Mouse (Mus musculus) kidney, adult 9 months (tissue): Measurements from ENCODE around the gene Zfp688.
"Not testable (repeated sequence)": the region's sequence is repeated elsewhere in the genome, so short reads cannot be mapped to it uniquely, and the experiment has no call there.

Experiments
- DNase-seq: peaks from one replicate; pipeline ENCODE4 v3.0.0; 2022

Gene Zfp688

DNA sequence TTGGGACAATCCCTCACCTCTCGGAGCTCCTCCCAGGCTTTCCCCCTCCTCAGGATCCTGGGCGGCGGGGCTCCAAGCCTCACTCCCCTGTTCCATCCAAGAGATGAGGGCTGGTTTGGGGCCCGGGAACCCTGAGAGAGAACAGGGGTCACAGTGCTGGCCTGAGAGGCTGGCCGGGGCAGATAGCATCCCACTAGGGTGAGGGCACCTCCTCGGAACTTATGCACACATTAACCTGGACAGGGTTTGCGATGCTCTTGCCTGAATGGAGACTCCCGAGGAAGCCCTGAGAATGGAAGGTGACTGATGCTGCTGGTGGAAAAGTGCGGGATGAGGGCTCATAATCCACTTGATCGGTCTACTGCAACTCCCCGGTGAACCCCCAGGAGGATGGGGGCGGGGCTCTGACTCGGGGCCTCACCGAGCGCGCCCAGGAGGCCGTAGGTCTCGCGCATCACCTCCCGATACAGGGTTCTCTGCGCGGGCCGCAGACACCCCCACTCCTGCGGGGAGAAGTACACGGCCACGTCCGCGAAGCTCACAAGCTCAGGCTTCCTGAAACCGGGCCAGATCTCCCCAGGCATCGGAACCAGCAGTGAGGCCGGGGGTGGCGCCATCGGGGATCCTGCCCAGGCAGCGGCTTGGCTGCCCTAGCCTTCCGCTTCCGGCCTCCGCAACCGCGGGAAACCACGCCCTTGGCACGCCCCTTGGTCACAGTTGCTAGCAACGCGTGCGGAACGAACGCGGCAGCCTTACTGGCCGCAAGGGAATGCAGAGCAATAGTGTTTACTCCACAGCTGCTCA lies at the start of gene Zfp688:
TSS of gene Zfp688 (minus strand) at position 681 of the 804 bp plus-strand sequence.
- DNase-seq = peak; percentile 96

DNA sequence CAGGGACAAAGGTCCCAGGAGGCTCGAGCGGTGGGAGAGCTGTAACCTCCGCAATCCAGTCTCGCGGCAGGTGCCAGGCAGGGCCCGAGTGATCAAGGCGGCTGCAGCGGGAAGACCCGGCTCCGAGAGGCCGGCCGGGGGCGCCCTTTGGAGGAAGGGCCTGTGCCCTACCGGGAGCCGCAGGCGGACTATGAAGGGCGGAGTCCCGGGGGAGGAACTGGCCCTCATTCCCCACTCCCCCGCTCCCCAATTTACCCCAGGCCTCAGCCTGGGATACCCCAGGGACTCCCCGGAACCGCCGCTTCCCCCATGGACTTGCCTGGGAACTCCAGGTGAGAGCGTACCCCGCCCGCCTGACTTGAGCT lies 49.8 kb upstream of the Zfp688 start:
- DNase-seq = no peak

DNA sequence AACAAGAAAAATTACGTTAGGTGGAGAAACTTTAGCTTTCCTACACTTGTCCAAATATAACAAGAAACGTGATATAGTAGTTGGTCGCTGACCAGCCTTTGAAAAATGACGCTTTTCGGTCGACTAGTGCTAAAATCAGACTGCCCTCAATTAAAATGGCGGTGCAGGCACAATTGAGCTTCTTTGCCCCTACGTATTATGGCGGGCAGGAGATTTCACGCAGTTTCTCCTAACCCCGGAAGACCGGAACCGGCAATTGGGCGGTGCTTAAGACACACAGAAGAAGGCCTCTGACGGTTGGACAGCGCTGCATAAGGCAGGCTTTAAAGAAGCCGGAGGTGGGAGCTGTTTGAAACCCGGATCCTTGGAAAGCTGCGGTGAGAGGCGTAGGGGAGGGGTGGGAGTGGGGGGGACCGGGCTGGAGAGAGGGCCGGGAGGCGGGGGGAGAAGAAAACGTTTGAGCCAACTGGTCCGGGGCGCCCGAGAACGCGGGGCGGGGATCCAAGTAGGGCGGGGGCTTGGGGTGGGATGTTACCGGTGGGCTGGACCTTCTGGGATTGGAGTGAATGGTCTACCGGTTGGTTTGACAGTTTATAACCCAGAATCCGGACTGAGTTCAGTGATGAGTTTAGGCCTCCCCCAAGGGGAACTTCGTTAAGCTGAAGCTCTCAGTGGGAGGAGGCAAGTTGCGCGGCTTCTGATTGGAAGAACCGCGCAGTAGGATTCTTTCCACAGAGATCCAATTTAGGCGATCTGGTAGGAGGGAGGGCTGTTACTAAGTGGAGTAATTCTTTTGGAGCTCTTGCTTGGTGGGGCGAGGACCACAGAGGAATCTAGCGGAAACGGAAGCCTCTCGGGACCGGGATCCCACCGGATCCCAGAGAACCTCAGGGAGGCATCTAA lies 49.1 kb upstream of the Zfp688 start:
- DNase-seq = peak; percentile 98

DNA sequence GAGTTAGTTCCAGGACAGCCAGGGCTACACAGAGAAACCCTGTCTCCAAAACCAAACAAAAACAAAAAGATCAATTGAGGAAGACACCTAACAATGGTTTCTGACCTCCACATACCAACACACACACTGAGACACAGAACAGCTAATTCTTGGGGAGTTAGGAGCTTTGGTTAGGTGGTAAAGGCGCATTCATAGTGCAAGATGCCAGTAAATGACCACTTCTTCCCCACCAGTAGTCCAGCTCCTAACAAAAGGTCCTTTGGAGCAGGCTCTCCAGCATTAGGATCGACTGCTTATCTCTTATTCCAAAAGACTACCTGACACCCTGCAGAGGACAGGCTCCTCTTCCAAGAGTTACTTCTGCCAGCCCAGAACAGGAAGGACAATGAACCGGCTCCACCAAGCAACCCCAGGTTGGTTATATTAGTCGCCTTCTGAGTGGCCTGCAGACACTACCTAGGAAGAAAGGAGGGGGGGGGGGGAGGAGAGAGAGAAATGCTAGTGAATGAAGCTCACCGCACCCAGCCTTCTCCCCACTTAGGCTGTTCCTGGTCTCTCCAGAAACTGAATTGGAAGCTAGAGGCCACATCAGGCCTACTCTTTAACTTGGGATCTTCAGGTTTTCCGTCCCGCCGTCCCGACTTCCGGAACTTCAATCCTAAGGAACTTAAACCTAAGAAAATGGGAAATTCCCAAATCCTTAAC lies 48.3 kb upstream of the Zfp688 start:
- DNase-seq = peak; percentile 45

DNA sequence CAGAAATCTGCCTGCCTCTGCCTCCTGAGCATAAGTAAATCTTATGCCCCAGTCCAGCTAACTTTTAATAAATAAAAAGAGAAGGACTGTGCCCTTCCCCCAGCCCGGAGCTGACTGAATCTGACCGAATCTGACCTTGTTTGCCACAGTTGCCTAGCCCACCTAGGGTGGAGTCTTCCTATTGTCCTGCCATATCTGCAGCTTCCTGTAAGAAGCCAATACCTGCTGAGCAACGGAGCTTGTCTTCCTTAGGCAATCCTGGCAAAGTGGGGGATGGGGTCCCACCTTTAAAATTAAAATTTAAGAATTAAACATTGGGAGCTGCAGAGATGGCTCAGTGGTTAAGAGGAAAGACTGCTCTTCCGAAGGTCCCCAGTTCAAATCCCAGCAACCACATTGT lies 44.7 kb upstream of the Zfp688 start:
- no peak for DNase-seq

DNA sequence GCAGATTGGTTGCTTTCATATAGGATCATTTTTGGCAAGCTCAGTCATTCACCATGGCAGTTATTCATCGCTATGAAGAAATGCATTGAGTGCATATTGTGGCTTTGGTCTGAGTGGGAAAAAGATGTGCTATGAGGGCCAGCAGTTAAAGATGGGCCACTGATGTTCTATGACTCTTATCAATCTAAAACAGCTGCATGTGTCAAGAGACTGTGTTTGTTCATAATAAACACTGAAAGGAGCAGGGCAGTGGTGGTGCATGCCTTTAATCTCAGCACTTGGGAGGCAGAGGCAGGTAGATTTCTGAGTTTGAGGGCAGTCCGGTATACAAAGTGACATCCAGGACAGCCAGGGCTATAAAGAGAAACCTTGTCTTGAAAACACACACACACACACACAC lies 43.8 kb upstream of the Zfp688 start:
- DNase-seq = not testable (repeated sequence)

DNA sequence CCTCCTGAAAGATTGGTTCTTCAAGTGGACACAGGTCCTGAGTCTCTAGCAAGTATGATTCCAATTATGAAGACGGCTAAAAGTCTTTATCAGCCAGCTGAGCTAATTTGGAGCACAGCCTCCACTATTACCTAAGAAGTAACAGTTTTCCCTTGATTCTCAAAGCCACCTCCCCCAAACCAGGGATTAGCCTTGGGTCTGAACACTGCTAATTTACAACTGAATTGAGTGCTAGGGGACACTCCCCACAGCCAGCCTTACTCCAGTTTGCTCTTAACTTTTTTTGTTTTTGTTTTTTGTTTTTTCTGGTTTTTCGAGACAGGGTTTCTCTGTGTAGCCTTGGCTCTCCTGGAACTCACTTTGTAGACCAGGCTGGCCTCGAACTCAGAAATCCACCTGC lies 43.3 kb upstream of the Zfp688 start:
- DNase-seq = no peak

DNA sequence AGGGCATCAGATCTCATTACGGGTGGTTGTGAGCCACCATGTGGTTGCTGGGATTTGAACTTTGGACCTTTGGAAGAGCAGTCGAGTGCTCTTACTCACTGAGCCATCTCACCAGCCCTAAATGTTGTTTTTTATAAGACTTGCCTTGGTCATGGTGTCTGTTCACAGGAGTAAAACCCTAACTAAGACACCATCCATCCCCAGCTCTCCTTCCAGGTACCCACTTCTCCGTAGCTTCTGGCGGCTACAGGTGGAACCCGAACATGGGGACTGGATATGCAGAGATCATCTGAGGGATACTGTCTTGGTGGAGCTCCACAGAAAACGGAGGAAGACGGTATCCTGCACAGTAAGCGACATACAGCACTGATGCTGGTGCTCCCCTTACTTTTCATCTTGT lies 37.4 kb upstream of the Zfp688 start, which contains the start of gene Prr14:
TSS of gene Prr14 (plus strand) at position 301 of the 400 bp plus-strand sequence.
- not testable (repeated sequence) for DNase-seq

DNA sequence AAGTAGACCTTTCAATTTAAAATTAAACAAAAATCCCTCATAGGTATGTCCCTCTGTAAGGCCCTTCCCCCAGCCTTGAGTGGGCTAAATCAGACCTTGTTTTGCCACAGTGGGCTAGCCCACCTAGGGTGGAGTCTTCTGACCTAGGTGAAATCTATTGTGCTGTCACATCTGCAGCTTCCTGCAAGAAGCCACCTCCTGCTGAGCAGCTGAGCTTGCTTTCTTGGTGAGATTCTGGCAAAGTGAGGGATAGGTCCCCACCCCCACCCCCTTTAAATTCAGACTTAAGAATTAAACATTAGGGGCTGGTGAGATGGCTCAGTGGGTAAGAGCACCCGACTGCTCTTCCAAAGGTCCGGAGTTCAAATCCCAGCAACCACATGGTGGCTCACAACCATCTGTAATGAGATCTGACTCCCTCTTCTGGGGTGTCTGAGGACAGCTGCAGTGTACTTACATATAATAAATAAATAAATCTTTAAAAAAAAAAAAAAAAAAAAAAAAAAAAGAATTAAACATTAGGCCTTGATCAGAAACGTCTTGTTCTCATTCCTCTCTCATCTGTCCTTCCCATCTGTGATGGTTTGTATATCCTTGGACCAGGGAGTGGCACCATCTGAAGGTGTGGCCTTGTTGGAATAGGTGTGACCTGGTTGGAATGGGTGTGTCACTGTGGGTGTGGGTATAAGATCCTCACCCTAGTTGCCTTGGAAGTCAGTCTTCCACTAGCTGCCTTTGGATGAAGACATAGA lies 36.7 kb upstream of the Zfp688 start:
- DNase-seq = not testable (repeated sequence)

DNA sequence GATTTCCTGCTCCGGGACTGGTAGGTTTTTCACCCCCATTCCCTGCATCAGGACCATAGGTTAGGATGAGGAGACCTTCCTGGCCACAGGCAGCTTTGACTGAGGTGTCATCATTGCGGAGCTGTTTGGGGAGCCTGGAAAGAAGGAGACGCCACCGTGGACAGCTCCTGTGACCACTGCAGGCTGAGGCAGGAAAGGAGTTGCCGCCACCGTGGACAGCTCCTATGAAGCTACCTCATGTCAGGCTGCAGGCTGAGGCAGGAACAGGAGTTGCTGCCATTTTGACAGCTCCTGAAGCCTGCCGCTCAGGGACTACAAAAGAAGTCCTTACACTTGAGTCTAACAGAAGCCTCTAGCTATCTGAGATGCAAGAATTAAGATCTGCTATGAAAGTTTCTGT lies 33.0 kb upstream of the Zfp688 start:
- no peak for DNase-seq

DNA sequence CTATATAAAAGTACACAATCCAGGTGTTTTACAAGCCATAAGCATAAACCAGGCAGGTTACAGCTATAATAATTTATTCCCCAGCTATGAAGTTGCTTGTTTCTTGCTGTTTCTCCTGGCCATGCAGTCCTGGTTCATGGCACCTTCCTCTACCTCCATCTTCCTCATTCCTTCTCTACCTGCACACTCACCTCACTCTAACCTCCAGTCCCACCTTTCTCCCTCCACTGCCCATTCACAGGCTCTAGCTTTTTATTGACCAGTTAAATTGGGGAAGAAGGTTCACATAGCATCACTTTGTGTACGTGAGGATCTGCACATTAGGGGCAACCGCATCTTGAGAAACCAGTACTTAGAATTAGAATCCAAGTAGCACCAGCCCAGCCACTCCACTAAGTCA lies 31.2 kb upstream of the Zfp688 start:
- DNase-seq = no peak

DNA sequence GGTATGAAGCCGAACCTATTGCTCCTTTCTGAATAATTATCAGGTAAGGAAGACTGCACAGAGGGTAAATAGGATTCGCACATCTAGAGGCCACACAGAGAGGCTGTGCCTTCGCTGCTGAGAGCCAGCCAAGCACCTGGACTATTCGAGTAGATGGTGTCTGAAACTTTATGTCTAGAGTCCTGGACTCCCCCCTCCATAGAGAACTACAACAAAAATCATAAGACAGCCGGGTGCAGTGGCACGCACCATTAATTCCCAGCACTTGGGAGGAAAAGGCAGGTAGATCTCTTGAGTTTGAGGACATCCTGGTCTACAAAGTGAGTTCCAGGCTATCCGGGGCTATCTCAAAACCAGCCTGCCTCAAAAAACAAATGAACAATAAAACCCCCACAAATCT lies 28.1 kb upstream of the Zfp688 start:
- DNase-seq = no peak

DNA sequence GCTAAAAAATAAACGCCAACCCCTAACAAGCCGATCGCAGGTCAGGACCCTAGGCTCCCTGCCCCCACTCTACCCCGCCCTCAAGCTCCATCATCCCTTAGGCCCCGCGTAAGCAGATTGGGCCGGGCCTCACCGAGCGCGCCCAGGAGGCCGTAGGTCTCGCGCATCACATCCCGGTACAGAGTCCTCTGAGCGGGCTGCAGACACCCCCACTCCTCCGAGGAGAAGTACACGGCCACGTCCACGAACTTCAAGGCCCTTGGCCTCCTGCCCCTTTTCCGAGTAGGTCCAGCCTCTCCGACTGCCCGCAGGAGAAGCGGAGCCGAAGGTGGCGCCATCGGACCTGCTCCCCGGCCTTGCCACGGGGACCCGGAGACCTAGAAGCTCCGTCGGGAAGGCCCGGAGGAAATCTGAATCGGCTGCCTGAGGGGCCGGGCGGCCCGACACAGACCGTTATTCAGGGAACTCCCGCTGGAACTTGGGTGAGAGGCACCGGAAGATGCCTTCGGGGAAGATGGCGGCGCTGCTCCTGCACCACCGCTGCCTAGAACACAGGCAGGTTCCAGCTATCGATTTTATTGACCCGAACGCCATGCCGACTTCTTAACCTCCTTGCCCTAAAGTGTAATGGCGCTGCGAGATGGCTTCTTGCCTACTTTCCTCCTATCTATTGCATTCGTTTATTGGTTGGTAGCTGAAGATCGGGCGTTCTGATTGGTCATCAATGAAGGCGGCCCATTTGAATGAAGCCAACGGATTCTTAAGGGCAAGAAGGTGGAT lies 26.8 kb upstream of the Zfp688 start, which contains the start of gene Zfp689:
TSS of gene Zfp689 (minus strand) at position 638 of the 780 bp plus-strand sequence.
- peak; percentile 99 for DNase-seq

DNA sequence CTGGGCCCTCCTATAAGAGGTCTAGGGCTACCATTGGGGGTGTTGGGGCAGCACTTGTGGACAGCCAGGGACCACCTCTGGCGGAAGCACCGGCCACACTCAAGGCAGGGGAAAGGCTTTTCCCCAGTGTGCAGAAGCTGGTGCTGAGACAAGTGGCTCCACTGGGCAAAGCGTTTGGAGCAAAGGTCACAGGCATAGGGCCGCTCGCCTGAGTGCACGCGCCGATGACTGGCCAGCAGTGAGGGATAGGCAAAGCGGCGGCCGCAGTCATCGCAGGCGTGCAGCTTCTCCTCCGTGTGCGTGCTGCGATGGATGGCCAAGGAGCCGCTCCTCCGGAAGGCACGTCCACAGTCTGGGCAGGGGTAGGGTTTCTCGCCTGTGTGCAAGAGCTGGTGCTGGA lies 22.1 kb upstream of the Zfp688 start:
- peak; percentile 69 for DNase-seq

DNA sequence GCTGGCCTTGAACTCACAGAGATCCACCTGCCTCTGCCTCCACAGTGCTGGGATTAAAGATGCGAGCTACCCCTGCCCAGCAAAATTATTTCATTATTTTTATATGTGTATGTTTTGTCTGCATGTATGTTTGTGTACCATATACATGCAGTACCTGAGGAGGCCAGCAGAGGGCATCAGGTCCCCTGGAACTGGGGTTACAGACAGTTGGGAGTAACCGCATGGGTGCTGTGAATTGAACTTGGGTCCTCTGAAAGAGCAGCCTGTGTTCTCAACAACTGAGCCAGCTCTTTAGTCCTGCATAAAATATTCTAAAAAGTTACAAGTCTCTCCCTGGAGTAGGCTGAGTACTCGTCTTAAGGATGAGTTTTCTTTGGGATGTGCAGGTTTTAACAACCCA lies 15.9 kb upstream of the Zfp688 start:
- no peak for DNase-seq

DNA sequence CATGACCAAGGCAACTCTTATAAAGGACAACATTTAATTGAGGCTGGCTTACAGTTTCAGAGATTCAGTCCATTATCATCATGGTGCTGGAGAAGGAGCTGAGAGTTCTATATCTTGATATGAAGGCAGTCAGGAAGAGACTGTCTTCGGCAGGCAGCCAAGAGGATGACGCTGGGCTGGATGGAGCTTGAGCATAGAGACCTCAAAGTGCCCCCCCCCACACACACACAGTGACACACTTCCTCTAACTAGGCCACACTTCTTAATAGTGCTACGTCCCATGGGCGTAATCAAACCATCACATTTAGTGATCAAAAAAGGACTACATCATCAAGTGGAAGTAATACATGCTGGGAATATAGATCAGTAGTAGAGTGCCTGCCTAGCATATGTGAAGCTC lies 13.3 kb upstream of the Zfp688 start:
- no peak for DNase-seq

DNA sequence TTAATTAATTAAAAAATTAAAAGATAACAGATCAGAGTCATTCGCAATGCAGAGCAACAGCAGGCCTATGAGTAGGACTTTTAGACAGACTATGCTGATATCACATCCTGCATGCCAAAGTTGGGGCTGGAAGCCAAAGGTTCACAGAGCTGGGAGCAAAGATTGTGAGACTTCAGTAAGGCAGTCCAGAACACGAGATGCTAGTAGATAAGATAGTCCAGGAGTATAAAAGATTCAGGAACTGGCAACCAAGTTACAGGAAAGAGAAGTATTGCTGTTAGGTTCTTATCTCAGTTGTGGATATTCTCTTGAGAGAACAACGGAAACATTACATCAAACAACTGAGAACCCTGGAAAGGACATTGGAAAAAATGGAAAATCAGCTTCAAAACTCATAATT lies 4.5 kb upstream of the Zfp688 start:
- peak; percentile 72 for DNase-seq

DNA sequence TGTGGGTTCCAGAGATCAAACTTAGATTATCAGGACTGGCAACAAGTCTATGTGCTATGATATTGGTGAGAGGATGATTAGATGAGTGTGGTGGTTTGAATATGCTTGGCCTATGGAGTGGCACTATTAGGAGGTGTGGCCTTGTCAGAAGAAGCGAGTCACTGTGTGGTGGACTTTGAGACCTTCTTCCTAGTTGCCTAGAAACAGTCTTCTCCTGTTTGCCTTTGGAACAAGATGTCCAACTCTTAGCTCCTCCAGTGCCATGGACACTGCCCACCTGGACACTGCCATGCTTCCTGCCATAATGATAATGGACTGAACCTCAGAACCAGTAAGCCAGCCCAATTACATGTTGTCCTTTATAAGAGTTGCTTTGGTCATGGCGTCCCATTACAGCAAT lies 4.0 kb upstream of the Zfp688 start:
- DNase-seq = peak; percentile 78

DNA sequence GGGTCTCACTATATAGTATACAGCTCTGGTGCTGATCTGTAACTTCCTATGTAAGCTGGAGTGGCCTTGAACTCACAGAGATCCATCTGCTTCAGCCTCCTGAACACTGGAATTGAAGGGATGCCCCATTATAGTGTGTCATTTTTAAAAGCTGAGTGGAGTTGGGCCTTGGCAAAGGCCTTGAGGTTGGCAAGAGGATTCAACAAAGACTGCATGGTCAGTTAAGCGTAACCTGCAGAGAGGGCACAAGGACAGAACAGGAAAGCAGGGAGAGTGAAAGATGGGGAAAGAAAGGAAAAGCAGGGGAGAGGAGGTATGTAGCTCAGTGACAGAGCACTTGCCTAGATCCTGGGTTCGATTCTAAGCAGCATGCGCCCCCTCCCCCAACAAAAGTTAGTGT lies 3.4 kb upstream of the Zfp688 start:
- DNase-seq = peak; percentile 76

DNA sequence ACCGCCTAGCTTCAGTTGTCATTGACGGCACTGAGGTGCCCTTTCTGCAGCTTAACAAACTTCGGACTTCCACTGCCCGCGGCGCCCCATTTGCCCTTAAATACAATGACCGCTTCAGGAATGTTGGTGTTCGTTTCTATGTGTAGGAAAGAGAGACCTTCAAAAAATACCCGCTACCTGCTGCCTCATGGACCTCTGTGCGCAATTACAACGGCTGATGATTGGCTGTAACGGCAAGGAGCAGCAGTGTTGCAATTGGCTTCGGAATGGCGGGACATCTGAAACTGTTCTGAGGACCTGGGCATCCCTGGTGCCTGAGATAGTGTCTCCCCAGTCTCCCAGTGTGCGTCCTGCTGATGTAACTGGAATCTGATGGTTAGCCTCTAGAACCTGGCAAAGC lies 379 bp upstream of the Zfp688 start:
- peak; percentile 63 for DNase-seq

DNA sequence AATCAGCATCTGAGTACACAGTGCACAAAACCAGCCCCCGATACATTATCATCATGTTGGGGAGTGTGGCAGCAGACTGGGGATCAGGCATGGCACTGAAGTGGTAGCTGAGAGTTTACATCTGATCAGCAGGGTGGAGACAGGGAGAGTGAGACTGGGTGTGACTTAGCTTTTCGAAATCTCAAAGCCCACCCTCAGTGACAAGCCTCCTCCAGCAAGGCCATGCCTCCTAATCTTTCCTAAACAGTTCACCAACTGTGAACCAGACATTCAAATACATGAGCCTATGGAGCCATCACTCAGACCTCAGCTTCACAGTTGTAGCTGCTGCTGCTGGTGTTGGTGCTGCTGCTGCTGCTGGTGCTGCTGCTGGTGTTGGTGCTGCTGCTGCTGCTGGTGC lies 10.4 kb downstream of the Zfp688 start:
- DNase-seq = no peak
